Mouse (Mus musculus): ENCODE measurements around the gene Fbxw4. TPM values are rescaled to one million over a fixed set of nuclear protein-coding genes. Genes with fewer than 3 reads are reported as not detected.
A peak's percentile ranks its signal among the peaks of the same experiment; 100 is the strongest.

Fbxw4 gene
- total RNA-seq, 2 experiments from 2014 or later: 24.0 to 25.0 TPM

DNA sequence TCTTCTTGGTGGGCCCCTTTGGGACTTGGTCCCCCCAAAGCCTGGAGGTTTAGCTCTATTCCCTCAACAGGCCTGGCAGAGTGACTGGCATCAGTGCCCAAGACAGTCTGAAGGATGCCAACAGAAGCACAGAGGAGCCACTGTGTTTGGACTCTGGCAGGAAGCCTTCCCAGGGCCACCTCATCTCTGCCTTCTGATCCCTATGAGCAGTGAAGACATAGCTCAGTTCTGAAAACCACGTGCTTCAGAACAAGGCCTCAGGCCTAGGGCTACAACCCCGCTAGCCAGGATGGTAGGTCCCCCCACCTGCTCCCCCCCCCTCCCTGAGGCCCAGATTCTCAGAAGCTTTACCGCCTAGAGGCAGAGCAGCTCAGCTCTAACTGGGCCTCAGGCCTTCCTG, 45.2 kb downstream of the Fbxw4 start:
- DNase-seq: no peak

DNA sequence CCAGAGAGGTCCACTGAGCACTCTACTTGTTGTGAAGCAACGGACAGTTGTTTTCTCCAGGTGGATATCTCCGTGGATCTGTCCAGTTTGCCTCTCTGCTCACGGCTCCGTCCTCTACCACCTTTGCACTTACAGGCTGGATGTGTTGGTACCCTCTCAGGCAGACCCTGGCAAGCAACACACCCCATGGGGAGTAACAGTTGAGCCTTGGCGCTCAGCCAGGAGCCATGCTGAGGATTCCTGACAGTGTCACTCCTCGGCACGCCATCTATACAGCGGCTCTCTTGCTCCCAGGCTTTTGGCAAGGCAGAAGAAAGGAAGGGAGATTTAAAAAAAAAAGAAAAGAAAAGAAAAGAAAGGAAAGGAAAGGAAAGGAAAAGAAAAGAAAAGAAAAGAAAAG, 45.7 kb downstream of the Fbxw4 start:
- DNase-seq: peak; percentile 42

DNA sequence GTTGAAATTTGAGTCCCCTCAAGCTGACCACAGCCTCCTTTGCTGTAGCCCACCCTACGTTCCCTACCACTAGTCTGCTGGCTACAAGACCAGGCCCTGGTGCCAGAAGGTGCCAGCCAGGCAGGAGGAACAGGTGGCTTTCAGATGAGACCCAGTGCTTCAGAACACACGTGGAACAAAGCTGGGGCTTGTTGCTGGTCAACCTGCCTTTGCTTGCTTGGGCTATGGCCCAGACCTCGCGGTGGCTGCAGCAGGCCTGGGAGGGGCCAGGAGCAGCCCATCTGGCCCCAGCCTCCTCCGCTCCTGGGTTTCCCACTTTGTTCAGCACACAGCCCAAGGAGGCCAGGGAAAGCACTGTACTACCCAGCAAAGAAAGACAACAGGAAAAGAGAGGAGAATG, 49.3 kb downstream of the Fbxw4 start:
- no peak for DNase-seq

DNA sequence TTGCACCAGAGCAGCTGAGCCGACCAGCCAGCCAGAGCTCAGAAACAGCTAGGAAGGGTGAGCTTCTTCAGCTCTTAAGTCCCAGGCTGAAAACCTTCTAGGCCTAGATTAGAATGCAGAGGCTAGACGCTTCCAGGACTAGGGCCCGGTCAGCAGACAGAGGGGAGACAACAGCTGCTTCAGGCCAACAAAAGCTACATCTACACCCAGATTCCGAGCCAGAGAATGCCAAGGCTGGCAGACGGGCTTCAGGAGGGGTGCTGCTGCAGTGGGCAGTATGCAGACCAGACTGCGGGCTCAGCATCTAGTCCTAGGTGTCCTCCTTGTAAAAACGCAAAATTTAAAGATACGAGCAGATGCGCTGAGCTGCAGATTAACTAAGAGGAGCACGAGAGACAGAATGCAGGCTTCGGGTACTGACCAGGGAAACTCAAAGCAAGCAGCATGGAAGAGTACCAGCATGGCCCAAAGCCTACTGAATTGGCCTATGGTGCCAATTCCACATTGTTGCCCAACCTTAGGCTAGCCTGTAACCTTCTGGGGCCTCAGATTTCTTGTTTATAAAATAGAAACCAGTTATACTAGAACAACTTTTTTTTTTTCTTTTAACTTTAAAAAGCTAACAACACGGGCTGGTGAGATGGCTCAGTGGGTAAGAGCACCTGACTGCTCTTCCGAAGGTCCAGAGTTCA, 51.3 kb downstream of the Fbxw4 start:
- DNase-seq: no peak

DNA sequence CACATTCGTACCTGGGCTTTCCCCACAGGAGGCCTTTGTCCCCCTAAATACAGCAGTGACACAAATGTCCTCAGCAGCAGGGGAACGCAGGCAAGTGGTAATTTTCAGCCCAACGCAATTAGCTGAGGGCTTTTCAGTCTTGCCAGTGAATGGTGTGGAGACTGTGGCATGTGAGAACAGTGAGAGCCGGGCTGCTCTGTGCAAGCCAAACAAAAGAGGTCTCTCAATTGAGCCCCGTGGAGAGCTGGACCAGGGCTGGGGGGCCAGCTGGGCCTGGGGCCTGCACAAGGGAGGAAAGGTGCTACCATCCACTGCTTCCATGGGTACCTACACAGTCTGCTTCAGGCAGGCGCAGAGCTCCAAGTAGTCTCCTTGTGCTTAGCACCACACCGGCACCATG, 52.6 kb downstream of the Fbxw4 start:
- no peak for DNase-seq

DNA sequence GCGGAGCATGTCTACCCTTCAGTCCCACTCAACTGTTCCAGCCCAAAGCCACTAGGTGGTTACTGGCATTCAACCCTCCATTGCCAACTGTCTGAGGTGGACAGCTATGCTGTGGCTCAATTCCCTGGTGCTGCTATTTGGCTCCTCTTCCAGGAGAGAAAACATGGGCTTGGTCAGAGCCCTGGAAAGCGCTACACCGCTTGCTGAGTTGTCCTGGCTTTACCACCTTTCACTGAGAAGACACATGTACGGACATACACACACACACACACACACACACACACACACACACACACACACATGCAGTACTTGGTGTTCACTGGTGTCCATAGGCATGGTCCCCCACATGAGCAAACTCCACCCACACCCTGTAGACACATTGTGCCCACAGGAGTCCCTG, 53.4 kb downstream of the Fbxw4 start:
- no peak for DNase-seq

DNA sequence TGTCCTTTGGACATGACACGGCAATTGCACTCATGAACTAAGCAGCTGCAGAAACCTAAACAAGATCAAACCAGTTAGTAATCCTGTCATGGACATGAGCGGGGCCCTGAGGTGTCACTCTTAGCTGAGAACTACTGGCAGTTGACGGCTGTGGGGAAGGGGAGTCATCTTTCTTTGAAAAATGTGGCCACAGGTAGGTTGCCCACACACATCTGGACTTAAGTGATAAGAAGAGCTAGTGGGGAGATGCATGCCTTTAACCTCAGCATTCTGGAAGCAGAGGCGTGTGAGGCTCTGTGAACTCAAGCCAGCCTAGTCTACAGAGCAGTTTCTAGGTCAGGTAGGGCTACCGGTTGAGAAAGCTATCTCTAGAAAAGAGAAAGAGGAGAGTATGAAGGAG, 57.5 kb downstream of the Fbxw4 start:
- DNase-seq: no peak

DNA sequence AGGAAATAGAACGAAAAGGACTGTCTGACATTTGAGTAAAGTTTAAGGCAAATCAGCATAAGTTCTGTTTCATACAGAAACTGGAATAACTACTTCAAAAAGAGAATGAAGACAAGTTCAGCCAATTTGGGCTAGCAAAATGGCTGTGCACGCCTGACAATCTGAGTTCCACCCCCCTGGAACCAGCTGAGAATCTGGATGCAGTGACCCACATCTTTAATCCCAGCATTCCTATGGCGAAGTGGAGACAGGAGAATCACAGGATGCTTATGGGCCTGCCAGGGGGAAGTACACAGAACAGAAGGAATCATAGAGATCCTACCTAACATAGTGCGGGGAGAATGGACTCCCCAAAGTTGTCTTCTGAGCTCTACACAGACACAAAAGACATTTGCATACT, 63.0 kb downstream of the Fbxw4 start:
- no peak for DNase-seq

DNA sequence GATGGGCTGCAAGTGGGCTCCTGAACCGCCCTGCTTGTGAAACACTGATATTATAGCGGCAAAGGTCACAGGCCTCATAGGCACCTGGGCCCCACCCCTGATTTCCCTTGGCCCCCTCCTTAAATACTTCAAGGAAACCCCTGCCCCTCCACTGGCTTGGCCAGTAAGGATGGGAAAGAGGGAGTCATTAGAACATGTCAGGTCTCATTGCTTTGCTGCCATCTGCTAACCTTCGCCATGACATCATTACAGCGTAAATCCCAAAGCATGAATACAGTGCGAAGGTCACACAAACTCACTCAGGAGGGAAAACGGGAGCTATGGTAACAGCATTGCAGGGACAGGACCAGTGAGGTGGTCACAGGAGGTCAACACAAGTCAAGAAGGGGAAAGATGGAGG, 63.7 kb downstream of the Fbxw4 start:
- DNase-seq: no peak

DNA sequence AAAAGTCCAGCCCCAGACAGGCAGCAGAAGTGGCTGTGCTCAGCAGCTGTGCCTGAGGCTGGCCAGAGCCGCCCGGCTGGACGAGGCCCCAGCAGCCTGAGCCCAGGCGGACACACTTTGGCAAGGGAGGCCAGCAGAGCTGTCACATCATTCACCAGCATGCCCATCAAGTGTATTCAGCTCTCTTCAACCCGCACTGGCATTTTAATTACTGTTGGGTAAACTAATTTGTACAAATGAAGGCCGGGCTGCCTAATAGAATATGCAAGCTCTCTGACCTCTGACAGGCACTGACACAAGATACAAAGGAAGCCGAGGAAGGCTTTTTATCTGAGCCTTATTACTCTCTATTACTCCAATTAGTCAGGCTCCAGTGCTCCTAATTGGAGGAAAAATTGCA, 64.1 kb downstream of the Fbxw4 start:
- DNase-seq: no peak

DNA sequence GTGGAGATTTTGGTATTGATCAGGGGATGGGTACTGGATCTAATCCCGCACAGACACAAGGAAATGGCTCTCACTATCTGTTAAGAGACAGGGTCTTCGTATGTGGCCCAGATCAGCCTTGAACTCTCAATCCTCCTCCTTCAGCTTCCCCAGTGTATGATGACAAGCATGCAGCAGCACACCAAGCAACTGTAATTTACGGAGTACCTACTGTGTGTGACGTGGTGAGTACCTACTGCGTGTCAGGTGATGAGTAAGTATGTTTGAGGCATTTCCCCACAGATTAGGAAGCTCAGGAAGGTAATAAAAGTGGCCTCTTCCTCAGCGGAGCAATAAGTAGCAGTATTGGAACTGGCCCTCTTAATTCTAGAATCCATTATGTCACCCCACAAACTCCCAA, 64.6 kb downstream of the Fbxw4 start:
- no peak for DNase-seq

DNA sequence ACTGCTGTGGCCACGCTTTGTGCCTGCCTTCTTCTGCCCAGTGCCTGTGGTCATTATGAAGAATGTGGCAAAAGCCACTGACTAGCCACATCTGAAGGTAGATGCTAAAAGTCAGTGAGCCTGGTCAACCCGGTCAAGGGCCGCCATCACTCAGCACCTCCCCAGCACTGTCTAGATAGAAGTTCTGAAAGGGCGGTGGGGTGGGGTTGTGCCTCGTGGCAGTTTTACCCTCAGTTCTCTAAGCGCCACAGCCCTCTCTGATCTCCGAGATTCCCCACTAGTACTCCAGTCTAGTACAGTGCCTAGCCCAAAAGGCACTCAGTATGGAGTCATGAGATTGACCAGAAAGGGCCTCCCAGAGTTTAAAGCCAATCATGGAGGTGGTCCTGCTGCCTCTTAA, 66.0 kb downstream of the Fbxw4 start:
- DNase-seq: no peak

DNA sequence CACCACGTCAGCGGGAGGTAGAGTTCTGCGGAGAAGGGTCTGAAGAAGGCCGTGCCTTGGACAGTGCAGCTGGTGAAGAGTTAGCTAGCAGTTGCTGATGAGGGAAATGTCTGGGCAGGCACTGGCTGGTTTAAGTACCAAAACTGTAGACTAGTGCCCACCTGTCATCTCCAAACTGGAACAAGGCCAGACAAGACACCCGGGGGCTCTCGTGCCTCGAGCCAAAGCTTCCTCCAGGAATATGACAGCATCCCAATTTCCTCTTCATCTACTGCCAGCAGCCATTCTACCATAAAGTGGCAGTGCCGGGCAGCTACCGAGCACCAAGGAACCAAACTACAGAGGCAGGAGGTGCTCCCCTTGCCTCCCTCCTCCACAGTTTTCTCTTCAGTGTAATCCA, 67.2 kb downstream of the Fbxw4 start:
- no peak for DNase-seq

DNA sequence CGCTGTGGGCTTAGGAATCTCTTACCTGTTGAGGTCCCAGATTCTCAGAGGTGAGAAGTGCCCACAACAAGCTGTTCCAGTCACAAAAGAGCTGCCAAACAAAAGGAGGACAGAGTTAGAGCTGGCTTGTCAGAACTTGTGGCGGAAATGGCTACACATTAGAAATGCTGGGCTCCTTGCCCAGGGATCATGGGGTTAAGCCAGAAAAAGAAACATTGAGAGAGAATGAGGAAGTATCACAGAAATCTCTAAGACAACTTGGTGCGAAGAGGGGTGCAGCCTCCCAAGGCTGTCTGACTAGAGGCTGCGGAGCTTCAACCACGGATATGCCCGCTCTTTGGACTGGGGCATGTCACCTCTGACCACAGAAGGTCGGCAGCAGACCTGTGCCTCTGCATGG, 68.4 kb downstream of the Fbxw4 start:
- DNase-seq: peak; percentile 69

DNA sequence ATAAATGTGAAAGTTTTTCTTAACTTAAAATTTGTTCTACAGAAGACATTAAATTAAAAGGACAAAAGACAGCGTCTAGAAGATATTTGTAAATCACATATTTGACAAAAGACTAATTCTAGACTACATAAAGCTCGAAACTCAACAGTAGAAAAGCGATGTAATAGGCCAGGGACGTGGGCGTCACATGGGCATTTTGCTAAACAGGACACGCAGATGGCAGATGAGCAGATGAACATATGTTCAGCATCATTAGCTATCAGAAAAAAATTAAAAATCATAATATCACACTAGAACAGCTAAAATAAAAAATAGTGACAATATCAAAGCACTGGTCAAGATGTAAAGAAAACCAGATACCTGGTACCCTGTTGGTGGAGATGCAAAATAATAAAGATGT, 70.4 kb downstream of the Fbxw4 start:
- no peak for DNase-seq

DNA sequence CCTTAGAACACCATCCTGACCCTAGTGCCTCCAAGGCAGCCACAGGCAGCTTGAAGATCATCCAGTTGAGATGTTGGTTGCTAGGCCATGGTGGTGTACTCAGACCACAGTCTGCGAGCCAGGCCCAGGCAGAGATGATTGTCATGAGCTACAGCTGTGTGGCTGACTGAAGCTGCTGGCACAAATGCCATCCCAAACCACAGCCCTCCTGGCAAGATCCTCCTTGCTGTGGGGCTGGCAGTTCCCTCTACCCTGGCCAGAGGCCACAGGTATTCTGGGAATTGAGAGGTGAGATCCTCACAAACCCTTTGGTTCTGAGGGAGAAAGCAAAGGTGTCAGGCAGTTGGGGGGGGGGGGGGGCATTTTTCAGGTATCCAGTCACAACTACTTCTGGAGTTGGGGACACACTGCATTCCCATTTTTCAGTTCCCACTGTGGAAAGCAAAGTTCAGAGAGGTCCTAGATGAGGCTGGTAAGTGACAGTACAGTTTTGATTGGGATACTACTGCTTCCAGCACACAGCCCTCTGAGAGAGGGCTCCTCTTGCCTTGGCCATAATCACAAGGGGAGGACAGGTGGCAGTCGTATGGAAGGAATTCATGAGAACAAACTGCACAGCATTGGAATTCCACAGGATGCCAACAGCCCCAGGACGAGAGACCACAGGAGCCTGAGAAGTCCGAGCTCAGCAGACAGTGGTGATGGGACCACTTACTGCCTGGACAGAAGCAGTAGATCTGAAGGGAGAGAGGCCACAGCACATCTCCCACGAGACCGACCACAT, 72.4 kb downstream of the Fbxw4 start:
- no peak for DNase-seq

DNA sequence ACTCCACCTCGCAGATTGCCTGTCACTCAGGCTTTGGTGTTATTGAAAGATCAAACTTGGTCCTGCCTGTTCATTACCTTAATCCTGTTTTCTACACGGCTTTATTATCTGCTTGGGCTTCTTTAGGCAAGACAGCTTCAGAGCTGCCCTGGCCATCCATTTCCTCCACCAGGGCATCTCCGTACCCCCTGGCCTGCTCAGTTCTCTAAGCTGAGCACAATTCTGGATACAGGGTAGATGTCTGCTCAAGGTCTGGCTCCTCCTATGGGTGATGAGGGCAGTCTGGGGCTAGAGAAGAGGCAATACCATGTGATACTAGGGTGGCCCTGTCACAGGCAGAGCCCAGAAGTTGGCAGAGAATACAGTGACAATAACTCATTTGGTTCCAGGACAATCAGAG, 73.3 kb downstream of the Fbxw4 start:
- DNase-seq: no peak

DNA sequence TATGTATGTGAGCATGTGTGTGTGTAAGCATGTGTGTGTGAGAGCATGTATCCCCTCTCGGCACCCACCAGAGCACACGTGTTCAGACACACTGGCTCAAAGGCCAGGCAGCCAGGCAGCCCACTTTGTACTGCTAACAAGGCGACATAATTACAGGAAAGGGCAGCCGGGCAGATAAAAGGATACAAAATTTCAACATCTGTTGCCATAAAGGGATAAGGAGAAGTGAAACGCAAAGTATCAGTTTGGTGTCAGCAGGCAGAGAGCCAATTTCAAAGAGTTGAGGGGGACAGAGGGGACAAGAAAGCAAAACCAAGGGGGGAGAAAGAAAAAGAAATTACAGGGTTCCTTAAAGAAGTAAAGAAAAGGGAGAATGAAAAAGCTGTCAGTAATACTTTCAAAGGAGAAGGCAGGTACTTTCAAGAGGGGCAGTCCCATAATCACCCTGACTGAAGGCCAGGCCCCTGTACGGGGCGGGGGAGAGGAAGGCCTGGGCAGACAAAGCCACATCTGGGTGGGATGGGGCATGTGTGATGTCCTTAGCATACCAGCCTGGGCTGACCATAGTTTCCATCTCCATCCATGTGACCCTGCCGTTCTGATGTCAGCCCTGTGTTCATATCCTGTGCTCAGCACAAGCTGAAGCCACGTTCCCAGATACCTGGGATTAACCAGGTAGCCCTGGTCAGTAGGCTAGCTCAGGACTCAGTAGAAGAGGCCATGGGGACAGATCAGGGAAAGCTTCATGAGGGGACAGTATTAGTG, 75.1 kb downstream of the Fbxw4 start:
- no peak for DNase-seq

DNA sequence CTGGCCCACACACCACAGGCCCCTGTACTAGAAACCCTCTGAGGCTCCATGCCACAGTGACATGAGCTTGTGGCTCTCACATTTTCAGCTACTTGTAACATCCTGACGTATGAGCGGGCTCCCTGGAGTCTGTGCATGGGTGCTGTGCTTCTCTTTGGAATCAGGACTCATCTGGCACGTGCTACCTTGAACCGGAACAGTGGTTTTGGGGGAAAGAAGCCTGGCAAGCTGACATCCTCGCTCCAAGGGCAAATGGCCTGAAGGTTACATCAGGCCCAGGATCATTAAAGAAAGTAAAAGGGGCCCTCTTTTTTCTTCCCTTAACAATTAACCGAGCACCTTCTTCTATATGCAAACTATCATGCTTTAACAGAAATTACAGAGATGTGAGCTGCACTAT, 77.0 kb downstream of the Fbxw4 start:
- DNase-seq: no peak

DNA sequence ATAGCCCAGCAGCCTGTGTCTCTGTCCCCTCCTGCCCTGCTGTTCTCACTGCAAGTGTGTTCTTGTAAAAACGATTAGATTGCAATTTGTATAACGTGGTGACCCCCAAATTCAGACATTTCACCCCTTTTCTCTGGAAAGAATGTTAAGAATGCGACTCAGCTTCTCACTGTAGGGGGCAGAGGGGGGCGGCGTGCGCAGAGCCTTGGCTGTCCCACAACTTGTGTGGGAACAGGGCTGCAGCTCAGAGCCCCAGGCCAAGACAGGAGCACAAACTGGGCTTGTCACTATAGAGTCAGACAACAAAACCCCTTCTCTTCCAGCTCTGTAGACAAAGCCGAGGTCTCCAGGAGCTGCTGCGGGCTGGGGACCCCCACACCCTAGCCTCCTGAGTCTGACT, 78.0 kb downstream of the Fbxw4 start:
- DNase-seq: no peak

DNA sequence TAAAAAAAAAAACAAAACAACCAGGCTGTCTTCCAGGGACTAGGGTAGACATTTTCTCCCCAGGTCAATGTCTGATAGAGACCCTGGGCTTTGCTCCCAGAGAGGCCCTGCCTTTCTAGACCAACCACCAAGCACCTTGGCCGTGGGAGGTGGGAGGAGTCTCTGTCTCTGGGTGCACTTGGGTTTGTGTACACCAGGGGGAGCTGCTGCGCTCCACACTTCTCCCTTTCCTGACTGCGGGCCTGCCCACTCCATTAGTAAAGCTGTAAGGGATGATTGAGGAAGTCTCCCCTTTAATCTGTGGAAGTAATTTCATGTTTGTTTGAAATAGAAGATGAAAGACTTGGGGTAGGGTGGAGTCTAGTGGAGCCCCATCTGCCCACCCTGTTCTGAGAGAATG, 78.9 kb downstream of the Fbxw4 start:
- peak; percentile 71 for DNase-seq

DNA sequence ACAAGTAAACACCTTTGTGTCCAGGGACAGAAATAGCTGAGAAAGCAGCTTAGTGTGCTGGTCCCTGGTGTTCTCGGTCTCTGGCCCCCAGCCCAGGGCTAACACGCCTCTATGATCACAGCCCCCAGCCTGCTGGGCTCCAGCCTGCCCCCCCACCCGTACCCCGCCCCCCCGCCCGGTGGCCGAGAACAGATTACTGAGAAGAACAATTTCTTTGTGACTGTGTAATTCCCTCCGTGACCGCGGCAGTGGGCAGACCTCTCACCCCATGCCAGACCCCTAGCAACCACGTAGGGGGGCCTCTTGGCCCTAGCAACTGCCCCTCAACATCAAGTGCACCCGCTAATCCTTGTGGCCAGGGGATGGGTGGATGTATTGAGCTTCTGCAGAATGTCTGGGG, 79.9 kb downstream of the Fbxw4 start:
- no peak for DNase-seq

DNA sequence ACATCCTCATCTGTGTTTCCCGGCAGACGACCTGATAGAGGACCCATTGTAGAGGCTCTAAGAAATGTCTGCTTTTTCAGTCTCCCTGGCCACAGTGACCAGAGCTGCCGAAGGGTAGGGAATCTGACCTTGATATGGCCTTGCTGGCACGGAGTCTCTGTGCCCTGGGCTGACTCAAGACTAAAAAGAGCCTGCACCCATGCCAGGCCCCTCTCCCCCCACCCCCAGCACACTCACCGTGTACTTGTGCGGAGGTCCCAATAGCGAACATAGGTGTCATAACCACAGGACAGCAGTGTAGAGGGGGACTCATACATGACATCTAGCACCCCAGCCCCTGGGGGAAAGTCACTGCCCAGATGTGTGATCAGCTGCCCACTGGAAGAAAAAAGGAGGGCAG, 80.7 kb downstream of the Fbxw4 start:
- peak; percentile 28 for DNase-seq

DNA sequence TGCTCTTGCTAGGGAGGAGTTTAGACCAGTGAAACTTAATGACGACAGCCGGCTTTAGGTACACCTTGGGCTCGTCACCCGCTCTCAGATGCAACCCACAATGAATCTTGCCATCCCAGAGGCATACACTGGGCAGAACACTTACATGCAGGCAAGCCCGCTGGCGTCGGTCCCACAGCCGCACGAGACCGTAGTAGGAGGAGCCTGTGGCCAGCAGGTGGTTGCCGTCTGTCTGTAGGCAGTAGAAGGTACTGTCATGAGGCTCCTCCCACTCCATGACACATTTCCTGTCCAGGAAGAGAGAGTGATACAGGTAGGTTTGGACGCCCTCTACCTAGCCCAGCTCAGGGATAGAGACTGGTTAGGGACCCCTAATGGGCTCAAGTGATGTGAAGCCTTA, 81.1 kb downstream of the Fbxw4 start:
- peak; percentile 37 for DNase-seq

Measured in heart, postnatal 4 days (tissue).